26 mouse cellular contexts compared by ENCODE assay signal in the genomic region with DNA sequence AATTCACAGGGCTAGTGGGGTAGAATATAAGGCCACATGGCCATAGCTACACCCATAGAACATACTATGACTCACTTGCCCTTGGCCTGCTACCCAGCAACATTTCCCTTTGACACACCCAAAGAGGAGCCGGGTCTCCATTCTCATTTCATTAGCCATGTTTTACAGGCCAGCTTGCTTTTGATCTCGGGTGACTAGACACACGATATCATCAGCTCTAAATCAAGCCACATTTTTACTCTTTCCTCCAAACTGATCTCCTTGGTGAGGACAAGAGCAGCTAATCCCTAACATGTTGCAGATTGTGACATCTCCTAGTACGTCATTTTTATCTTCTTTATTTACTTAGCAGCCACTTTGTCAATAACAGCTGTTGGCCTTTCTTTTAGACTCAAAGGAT.
DNase-seq lines count a peak whose midpoint lies in the region; ATAC-seq and TF ChIP-seq lines count a peak whose summit lies in the region.
"Had no signal": no experiment of that assay in that cellular context is flagged by ENCODE, and none has a peak within 500 bp of the region (broad histone marks: within the 10 kb centered on the region; RNA-seq: fewer than 3 reads in every experiment).

No protein-coding gene starts in this region.

- DNase-seq in kidney, postnatal 14 days: no peak
- peak; percentile 75 for DNase-seq in lung, postnatal 0 days (ENCODE audit: low spot score)
- no peak for DNase-seq in lung, postnatal 4 days
- DNase-seq in stomach, postnatal 0 days (ENCODE audit: low spot score): no peak
- DNase-seq in cerebellum, adult 2 months: no peak
- DNase-seq: B cell, adult 2 months; cerebellum, adult 18-20 months; cerebellum, postnatal 25 days; forebrain, postnatal 0 days; gastrocnemius, postnatal 14 days; heart, adult 11 months; kidney, adult 8-10 months; kidney, postnatal 4 days; layer of hippocampus, adult 9-11 months; right cerebral cortex, postnatal 14 days had no signal

- H3K79me3 ChIP-seq in C2C12 (ENCODE audit: low read depth): no peaks in the 10 kb centered on the region

- no peak overlapping the region for H3K4me2 ChIP-seq in kidney, embryonic 14.5 days (replicated peaks; ENCODE audit: low read depth, low read length)
- no peak overlapping the region for H3K4me2 ChIP-seq in lung, postnatal 0 days (replicated peaks; ENCODE audit: low read depth, low read length)
- no peak overlapping the region for H3K4me2 ChIP-seq in stomach, postnatal 0 days (replicated peaks; ENCODE audit: low read depth)
- H3K4me2 ChIP-seq: embryonic facial prominence, embryonic 12.5 days; heart, embryonic 11.5 days; intestine, embryonic 15.5 days; liver, embryonic 12.5 days; midbrain, embryonic 15.5 days; neural tube, embryonic 12.5 days had no signal

- 33% methylated on average over 4 of the region's 4 CpGs for WGBS in kidney, embryonic 14.5 days
- WGBS in lung, postnatal 0 days: 35% methylated on average over 4 of the region's 4 CpGs
- 45% methylated on average over 4 of the region's 4 CpGs for WGBS in stomach, postnatal 0 days
- WGBS in cerebellum, adult 2 months: 76% methylated on average over 4 of the region's 4 CpGs

- H3K9me3 ChIP-seq in kidney, embryonic 14.5 days (ENCODE audit: control insufficient read depth, low read length): no peaks in the 10 kb centered on the region
- H3K9me3 ChIP-seq in lung, postnatal 0 days (ENCODE audit: low read length): no peaks in the 10 kb centered on the region
- no peaks in the 10 kb centered on the region for H3K9me3 ChIP-seq in stomach, postnatal 0 days (ENCODE audit: control insufficient read depth, low read length)
- H3K9me3 ChIP-seq: embryonic facial prominence, embryonic 12.5 days; hindbrain, embryonic 10.5 days; intestine, embryonic 15.5 days; liver, embryonic 12.5 days; midbrain, embryonic 15.5 days; neural tube, embryonic 12.5 days had no signal

- peak; percentile 79 for TF ChIP-seq EP300 in lung, postnatal 0 days (IDR thresholded peaks at IDR 0.05)
- TF ChIP-seq EP300 in stomach, postnatal 0 days (optimal IDR thresholded peaks at IDR 0.05): no peak

- H3K9ac ChIP-seq in kidney, embryonic 14.5 days (ENCODE audit: low read depth, low read length): no peak overlapping the region
- H3K9ac ChIP-seq in lung, postnatal 0 days (replicated peaks; ENCODE audit: low read depth): no peak overlapping the region
- H3K9ac ChIP-seq in stomach, postnatal 0 days (ENCODE audit: low read length): no peak overlapping the region
- H3K9ac ChIP-seq: embryonic facial prominence, embryonic 12.5 days; forebrain, postnatal 0 days; intestine, embryonic 15.5 days; liver, embryonic 12.5 days; midbrain, embryonic 15.5 days; neural tube, embryonic 12.5 days had no signal

- H3K79me2 ChIP-seq in C2C12 (ENCODE audit: control insufficient read depth, insufficient read depth): no peaks in the 10 kb centered on the region

- H3K36me3 ChIP-seq in kidney, embryonic 14.5 days (ENCODE audit: control insufficient read depth, insufficient read depth, low read length): no peaks in the 10 kb centered on the region
- H3K36me3 ChIP-seq in lung, postnatal 0 days (ENCODE audit: insufficient read depth, low read length): no peaks in the 10 kb centered on the region
- H3K36me3 ChIP-seq in C2C12 (ENCODE audit: control insufficient read depth, insufficient read depth): no peaks in the 10 kb centered on the region
- no peaks in the 10 kb centered on the region for H3K36me3 ChIP-seq in stomach, postnatal 0 days (ENCODE audit: control insufficient read depth, insufficient read depth, low read length)
- H3K36me3 ChIP-seq: embryonic facial prominence, embryonic 12.5 days; hindbrain, embryonic 10.5 days; intestine, embryonic 15.5 days; liver, embryonic 12.5 days; midbrain, embryonic 15.5 days; neural tube, embryonic 12.5 days had no signal

- no peak for TF ChIP-seq CTCF in lung, postnatal 0 days (IDR thresholded peaks at IDR 0.05)
- no peak for TF ChIP-seq CTCF in C2C12 (IDR thresholded peaks at IDR 0.05; ENCODE audit: control insufficient read depth, insufficient read depth, insufficient read length)
- TF ChIP-seq CTCF in stomach, postnatal 0 days (IDR thresholded peaks at IDR 0.05; ENCODE audit: low read depth): no peak
- TF ChIP-seq CTCF in cerebellum, adult 2 months (IDR thresholded peaks at IDR 0.05; ENCODE audit: borderline replicate concordance, insufficient read depth, low read depth, low read length): no peak

- no peaks in the 10 kb centered on the region for H3K4me1 ChIP-seq in kidney, embryonic 14.5 days (ENCODE audit: control insufficient read depth, insufficient read depth, low read length)
- H3K4me1 ChIP-seq in lung, postnatal 0 days (ENCODE audit: insufficient read depth, low read depth, low read length): no peaks in the 10 kb centered on the region
- H3K4me1 ChIP-seq in stomach, postnatal 0 days (replicated peaks; ENCODE audit: control insufficient read depth, insufficient read depth): no peaks in the 10 kb centered on the region
- H3K4me1 ChIP-seq in cerebellum, adult 2 months (ENCODE audit: control insufficient read depth, insufficient read depth, low read length): no peaks in the 10 kb centered on the region
- H3K4me1 ChIP-seq: embryonic facial prominence, embryonic 12.5 days; hindbrain, embryonic 10.5 days; intestine, embryonic 15.5 days; liver, embryonic 12.5 days; midbrain, embryonic 15.5 days; neural tube, embryonic 12.5 days had no signal

- no peak overlapping the region for H3K27ac ChIP-seq in kidney, embryonic 14.5 days (ENCODE audit: low read depth, low read length)
- H3K27ac ChIP-seq in lung, postnatal 0 days (ENCODE audit: low read length): no peak overlapping the region
- H3K27ac ChIP-seq in stomach, postnatal 0 days (replicated peaks): no peak overlapping the region
- no peak overlapping the region for H3K27ac ChIP-seq in cerebellum, adult 2 months (ENCODE audit: insufficient read depth, low read length)
- H3K27ac ChIP-seq: embryonic facial prominence, embryonic 12.5 days; hindbrain, embryonic 10.5 days; intestine, embryonic 15.5 days; liver, embryonic 12.5 days; macrophage; midbrain, embryonic 15.5 days; neural tube, embryonic 12.5 days had no signal

- 0 out of 2 replicates have a peak, but pooled peaks have one; percentile 30 for ATAC-seq in kidney, embryonic 14.5 days (ENCODE audit: low FRiP score, low TSS enrichment)
- no peak for ATAC-seq in lung, postnatal 0 days
- peak; percentile 76 for ATAC-seq in stomach, postnatal 0 days (ENCODE audit: low FRiP score, low TSS enrichment)
- ATAC-seq: forebrain, postnatal 0 days; hindbrain, embryonic 16.5 days; intestine, embryonic 15.5 days; liver, embryonic 12.5 days; midbrain, embryonic 15.5 days had no signal

- H3K27me3 ChIP-seq in kidney, embryonic 14.5 days (ENCODE audit: control insufficient read depth, insufficient read depth, low read length): no peaks in the 10 kb centered on the region
- no peaks in the 10 kb centered on the region for H3K27me3 ChIP-seq in lung, postnatal 0 days (replicated peaks; ENCODE audit: insufficient read depth, low read length)
- H3K27me3 ChIP-seq in C2C12 (ENCODE audit: control insufficient read depth, insufficient read depth, insufficient read length): no peaks in the 10 kb centered on the region
- no peaks in the 10 kb centered on the region for H3K27me3 ChIP-seq in stomach, postnatal 0 days (ENCODE audit: control insufficient read depth, insufficient read depth, low read length)
- no peaks in the 10 kb centered on the region for H3K27me3 ChIP-seq in cerebellum, adult 2 months (ENCODE audit: control insufficient read depth, insufficient read depth, low read length)
- H3K27me3 ChIP-seq: embryonic facial prominence, embryonic 12.5 days; intestine, embryonic 15.5 days; liver, embryonic 12.5 days; midbrain, embryonic 15.5 days; neural tube, embryonic 12.5 days had no signal

- no peak overlapping the region for H3K4me3 ChIP-seq in kidney, embryonic 14.5 days (ENCODE audit: low read length)
- no peak overlapping the region for H3K4me3 ChIP-seq in lung, postnatal 0 days (ENCODE audit: low read depth, low read length)
- no peak overlapping the region for H3K4me3 ChIP-seq in C2C12 (ENCODE audit: insufficient read depth, poor library complexity, severe bottlenecking)
- H3K4me3 ChIP-seq in stomach, postnatal 0 days (ENCODE audit: low read depth, low read length): no peak overlapping the region
- no peak overlapping the region for H3K4me3 ChIP-seq in cerebellum, adult 2 months (replicated peaks; ENCODE audit: insufficient read depth, low read depth, low read length)
- H3K4me3 ChIP-seq: embryonic facial prominence, embryonic 12.5 days; hindbrain, embryonic 10.5 days; intestine, embryonic 15.5 days; liver, embryonic 12.5 days; midbrain, embryonic 15.5 days; neural tube, embryonic 12.5 days had no signal

- TF ChIP-seq POLR2A in cerebellum, adult 2 months (IDR thresholded peaks at IDR 0.05; ENCODE audit: borderline replicate concordance, insufficient read depth, low read length): no peak

- no peak overlapping the region for H3ac ChIP-seq in C2C12 (ENCODE audit: control insufficient read depth, insufficient read length, low read depth)

TF ChIP-seq in C2C12, 6 proteins besides CTCF, POLR2A, EP300 and RAD21:
- peak; percentile 8 for TF ChIP-seq CEBPB (IDR thresholded peaks at IDR 0.05; ENCODE audit: low read depth)
- no peak for TF ChIP-seq MYOG (IDR thresholded peaks at IDR 0.05; ENCODE audit: control insufficient read depth, extremely low read depth, insufficient read length)
